Mouse (Mus musculus): Measurements from ENCODE around the gene Mlh3.

- TF ChIP-seq POLR2A (IDR thresholded peaks at IDR 0.05; ENCODE audit: insufficient read depth, low read depth, low read length): no peak
- no peak for TF ChIP-seq CTCF (IDR thresholded peaks at IDR 0.05; ENCODE audit: insufficient read depth, low read depth, low read length)
These were observed 17.5 kb upstream of the Mlh3 start, which contains the start of gene Acyp1 for GRCm38 (mm10) chr12:85287809-85288485.

Data from olfactory bulb, adult 2 months (tissue).